Mouse (Mus musculus): ENCODE measurements around the gene Aaed1. TPM values are rescaled to one million over a fixed set of nuclear protein-coding genes. Genes with fewer than 3 reads are reported as not detected.

The Aaed1 gene
- total RNA-seq (2023) = 10 to 100 TPM; 47.3 to 51.5 TPM

GRCm38 (mm10) chr13:64312024-64312915 is at the start of gene Aaed1:
Gene Aaed1 (minus strand): TSS chr13:64312710.

DNA sequence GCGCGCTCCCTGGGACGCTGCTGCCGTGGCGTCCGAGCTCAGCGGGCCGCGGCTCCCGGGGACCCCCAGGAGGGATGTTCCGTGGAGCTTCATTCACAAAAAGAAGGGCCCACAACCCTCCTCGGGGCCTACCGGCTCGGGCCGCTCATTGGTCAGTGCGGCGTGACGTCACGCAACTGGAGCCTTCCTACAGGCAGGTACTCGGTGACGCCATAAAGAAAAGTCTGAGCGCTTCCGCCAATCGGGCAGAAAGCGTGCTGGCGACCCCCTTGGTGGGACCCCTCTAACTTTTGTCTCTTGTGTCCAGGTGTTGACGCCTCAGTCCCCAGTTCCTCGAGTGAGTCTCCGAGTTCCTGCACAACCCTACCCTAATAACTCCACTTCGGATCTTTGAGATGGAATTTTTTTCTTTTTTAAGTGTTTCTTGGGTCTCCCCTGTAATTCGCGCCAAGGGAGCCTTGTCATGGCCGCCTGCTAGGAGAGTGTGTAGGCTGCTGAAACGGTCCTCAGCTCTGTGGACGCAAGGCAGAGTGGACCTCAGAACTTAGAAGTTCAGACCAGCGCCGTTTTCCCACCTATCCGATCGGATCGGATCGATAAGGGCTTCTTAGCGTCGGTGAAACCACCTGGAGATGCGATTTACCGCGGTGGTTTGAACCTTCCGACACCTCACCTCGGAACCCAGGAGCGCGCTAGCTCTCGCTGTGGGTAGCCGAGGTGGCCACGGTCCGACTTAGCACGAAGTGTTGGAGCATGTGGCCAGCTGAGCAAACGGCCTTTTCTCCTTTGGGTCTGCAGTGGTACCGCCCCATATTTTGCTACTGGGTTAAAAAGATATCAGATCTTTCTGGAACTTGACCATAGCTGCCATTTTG is 37.4 kb downstream of the Aaed1 start, which contains the start of gene Cdc14b:
Cdc14b (minus strand) TSS at position 412 of the 875 bp plus-strand sequence.

Other genes with a start within 250 kb of the Aaed1 start
- gene Hsd17b3, start 223.5 kb downstream of the Aaed1 start, total RNA-seq (2023) = not detected
- 10 to 100 TPM; 11.7 to 12.1 TPM for gene Slc35d2, start 183.3 kb downstream of the Aaed1 start, total RNA-seq (2023)
- gene Zfp367, start 159.5 kb downstream of the Aaed1 start, total RNA-seq (2023) = 10 to 100 TPM in 1 of 2 experiments, 1 to 10 TPM in 1; 8.6 to 10.4 TPM
- gene Habp4, start 150.9 kb downstream of the Aaed1 start, total RNA-seq (2023) = 10 to 100 TPM; 12.6 to 14.2 TPM
- 10 to 100 TPM in 1 of 2 experiments, 1 to 10 TPM in 1; 9.6 to 12.8 TPM for gene Cdc14b, start 37.4 kb downstream of the Aaed1 start, total RNA-seq (2023)
- gene Ctsl, start 58.2 kb upstream of the Aaed1 start, total RNA-seq (2023) = 100 to 1,000 TPM; 119 to 138 TPM
- gene Cdk20, start 119.6 kb upstream of the Aaed1 start, total RNA-seq (2023) = 1 to 10 TPM; 6.9 to 8.0 TPM
- not detected for gene Fam240b, start 185.1 kb upstream of the Aaed1 start, total RNA-seq (2023)

Data from monocyte, adult 59 days (primary cell).